Mouse (Mus musculus) macrophage (primary cell): ENCODE measurements around the gene Manbal. TPM values are rescaled to one million over a fixed set of nuclear protein-coding genes. Genes with fewer than 3 reads are reported as not detected.

Source experiments
- H3K27ac ChIP-seq: fragments of 350-480 bp; formaldehyde crosslinking; 2 replicates; pipeline ENCODE4 v1.9.0; 2021
- H3K36me3 ChIP-seq: fragments of 350-480 bp; formaldehyde crosslinking; 2 replicates; pipeline ENCODE4 v1.9.0; 2021; ENCODE audit errors: inconsistent target
- H3K4me3 ChIP-seq: fragments of 350-480 bp; formaldehyde crosslinking; 2 replicates; pipeline ENCODE4 v1.9.0; 2021; ENCODE audit errors: inconsistent target
- H3K79me2 ChIP-seq: fragments of 350-480 bp; formaldehyde crosslinking; 2 replicates; pipeline ENCODE4 v1.9.0; 2021; ENCODE audit errors: inconsistent target
- WGBS: methylation state at CpG from one replicate; pipeline ENCODE4 v1.1.7; 2026; ENCODE audit warnings: inconsistent platforms; ENCODE audit not compliant: missing documents; 5-methylcytosine and 5-hydroxymethylcytosine counted together
- polyA plus RNA-seq: library from polyadenylated mRNA; stranded (reverse); fragments of 250-400 nt; gene quantifications from 3 replicates; pipeline ENCODE4 v1.2.4, GENCODE M21; 2018; ENCODE audit warnings: inconsistent platforms
- total RNA-seq, 78 experiments: library from RNA; depleted of rRNA; stranded (reverse); fragments of 250-400 nt; gene quantifications; 1 replicate in 9 of 78; 2 replicates in 24 of 78; 3 replicates in 43 of 78; 4 replicates in 2 of 78; pipeline ENCODE4 v1.2.4; 2018; ENCODE audit warnings: inconsistent platforms in 56 of 78

Manbal gene
- total RNA-seq (2018; cell fraction: chromatin; rRNA removed): 10 to 100 TPM; 16.8 to 44.9 (median 22.6) TPM
- total RNA-seq (2018; cell fraction: cytosol; rRNA removed): 10 to 100 TPM; 44.2 to 70.6 (median 57.2) TPM
- 10 to 100 TPM; 18.9 to 49.5 (median 31.7) TPM for total RNA-seq (2018; cell fraction: nucleus; rRNA removed)
- polyA plus RNA-seq: 36.1 to 57.8 TPM (median 47.9 TPM) in 3 replicates

DNA sequence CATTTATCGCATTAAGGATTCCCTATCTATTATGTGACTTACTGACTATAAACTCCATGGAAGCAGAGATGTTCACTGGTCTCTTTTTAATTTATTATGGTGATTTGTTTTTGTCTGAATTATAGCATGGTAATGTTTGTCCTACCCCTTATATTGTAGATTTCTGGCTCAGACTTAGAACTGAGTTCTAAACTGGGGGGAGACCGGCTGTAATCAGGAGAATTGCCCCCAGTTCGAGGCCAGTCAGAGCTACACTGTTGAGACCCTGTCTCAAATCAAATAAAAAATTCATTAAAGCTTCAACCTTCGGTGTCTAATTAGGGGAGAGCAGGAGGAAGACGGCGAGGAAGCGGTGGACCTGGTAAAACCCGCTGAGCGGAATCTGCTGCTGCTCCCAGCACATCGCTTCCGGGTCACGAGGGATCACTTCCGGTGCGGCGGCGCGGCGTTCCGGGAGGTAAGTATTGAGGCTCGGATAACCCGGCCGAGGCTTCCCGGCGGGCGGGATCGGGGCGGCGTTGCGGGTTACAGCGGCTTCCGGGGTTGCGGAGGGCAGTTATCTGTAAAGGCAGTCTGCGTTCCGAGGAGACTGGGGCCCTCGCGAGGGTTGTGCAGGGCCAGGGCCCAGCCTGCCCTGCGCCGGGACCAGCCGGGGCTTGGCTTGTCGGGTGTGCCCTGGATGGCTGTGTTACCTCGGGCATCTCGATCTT is at the start of gene Manbal:
Manbal (plus strand) TSS at position 411 of the 710 bp plus-strand sequence.
- 4% methylated on average over 42 of the region's 42 CpGs for WGBS
- H3K4me3 ChIP-seq: peak within 1 kb of the TSS; percentile 90
- peaks cover 47% of the 10 kb centered on the region for H3K79me2 ChIP-seq
- peak within 1 kb of the TSS; percentile 91 for H3K27ac ChIP-seq
- H3K36me3 ChIP-seq: no peaks in the 10 kb centered on the region

GRCm38 (mm10) chr2:157320135-157320534 is 47.3 kb upstream of the Manbal start:
- H3K36me3 ChIP-seq: peaks cover 70% of the 10 kb centered on the region
- H3K79me2 ChIP-seq: no peaks in the 10 kb centered on the region
- H3K4me3 ChIP-seq: no peak overlapping the region
- no peak overlapping the region for H3K27ac ChIP-seq
- WGBS: 99% methylated on average over 8 of the region's 8 CpGs

GRCm38 (mm10) chr2:157320886-157321285 is 46.5 kb upstream of the Manbal start:
- WGBS: 90% methylated on average over 5 of the region's 5 CpGs
- Histone ChIP-seq H3K4me3 (no peak overlapping the region), H3K36me3 (peaks cover 62% of the 10 kb centered on the region)

DNA sequence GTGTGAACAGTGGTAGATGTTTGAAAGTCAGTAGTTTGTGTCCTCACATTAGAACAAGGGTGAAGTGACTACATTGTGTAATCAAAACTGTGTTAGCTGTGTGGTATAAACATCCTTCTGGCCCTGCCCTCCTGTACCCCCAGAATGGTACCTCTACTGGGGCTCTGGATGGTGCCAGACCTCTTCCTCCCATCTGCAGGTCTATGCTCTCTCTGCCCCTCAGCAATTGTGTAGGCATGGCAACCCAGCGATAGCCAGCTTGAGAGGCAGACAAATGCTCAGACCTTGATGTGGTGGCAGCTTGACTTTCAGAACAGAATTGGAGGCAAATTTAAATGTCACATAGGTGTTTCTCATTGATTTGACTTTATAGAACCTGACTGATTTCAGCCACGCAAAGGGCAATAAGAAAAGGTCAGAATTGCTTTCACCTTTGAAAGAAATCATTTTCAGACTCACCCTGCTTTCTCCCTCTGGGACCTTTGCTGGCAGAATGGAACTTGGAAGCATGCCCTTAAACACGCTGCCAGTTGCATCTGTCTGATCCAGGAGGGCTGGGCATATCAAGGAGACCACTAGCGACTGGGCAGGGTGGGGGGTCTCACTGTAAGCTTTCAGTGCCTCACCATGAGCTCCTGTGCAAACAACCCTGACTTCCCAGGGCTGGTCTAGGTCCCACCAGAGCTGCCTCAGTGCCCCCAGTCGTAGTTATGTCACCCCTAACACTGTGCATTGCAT is 45.2 kb upstream of the Manbal start:
- Histone ChIP-seq H3K27ac (no peak overlapping the region), H3K79me2 (no peaks in the 10 kb centered on the region), H3K36me3 (peaks cover 60% of the 10 kb centered on the region), H3K4me3 (no peak overlapping the region)
- WGBS: 95% methylated on average over 5 of the region's 5 CpGs

More at GRCm38 (mm10) chr2:157320886-157321285, 46.5 kb upstream of the Manbal start:
- Histone ChIP-seq H3K79me2 (no peaks in the 10 kb centered on the region), H3K27ac (no peak overlapping the region)

- 50% methylated on average over 2 of the region's 2 CpGs for WGBS
- H3K4me3 ChIP-seq: no peak overlapping the region
- H3K36me3 ChIP-seq: peaks cover 45% of the 10 kb centered on the region
- H3K27ac ChIP-seq: no peak overlapping the region
- no peaks in the 10 kb centered on the region for H3K79me2 ChIP-seq
Observed at GRCm38 (mm10) chr2:157325238-157325637, 42.2 kb upstream of the Manbal start.

DNA sequence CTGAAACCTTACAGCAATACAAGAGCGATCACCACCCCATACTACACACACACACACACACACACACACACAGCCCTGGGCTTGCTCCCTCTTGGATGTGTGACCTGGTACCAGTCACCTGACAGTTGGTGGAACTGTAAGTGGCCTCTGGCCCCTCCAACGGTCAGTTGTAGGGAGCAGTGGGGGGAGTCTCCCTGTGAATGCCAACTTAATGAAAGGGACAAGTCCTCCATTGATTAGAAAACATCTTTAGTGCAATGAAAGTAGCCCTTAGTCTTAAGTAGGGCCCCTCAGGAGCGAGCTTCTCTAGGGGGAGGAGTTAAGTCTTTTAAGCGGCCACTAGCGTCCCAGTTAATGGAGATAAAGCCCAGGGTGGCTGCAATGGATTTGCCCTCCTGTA is 39.3 kb upstream of the Manbal start:
- Histone ChIP-seq H3K79me2 (no peaks in the 10 kb centered on the region), H3K4me3 (no peak overlapping the region), H3K27ac (no peak overlapping the region), H3K36me3 (peaks cover 18% of the 10 kb centered on the region; the same call in 1 of the 2 replicates)
- 94% methylated on average over 5 of the region's 5 CpGs for WGBS

DNA sequence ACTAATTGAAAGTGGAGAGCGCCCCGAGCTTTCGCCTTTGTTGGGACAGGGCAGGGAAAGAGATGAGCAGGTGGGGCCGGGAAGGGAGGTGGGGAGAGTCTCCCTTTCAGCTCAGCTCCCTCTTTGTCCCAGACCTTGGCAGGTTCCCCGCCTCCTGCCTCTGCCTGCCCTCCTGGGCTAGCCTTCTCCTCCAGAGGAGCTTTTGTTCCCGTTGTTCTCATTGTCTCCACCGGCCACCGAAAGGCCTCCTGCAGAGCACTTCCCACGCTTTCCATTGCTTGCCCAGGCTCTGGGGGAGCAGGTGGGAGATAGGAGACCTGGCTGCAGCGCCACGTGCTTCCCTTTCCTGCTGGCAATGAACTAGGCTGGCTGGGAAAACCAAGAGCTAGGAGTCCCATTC is 38.8 kb upstream of the Manbal start:
- no peak overlapping the region for H3K4me3 ChIP-seq
- H3K27ac ChIP-seq: no peak overlapping the region
- no peaks in the 10 kb centered on the region for H3K79me2 ChIP-seq
- 93% methylated on average over 10 of the region's 11 CpGs for WGBS
- peaks cover 16% of the 10 kb centered on the region; the same call in 1 of the 2 replicates for H3K36me3 ChIP-seq

- WGBS: 97% methylated on average over 5 of the region's 5 CpGs
- Histone ChIP-seq H3K4me3 (no peak overlapping the region), H3K79me2 (no peaks in the 10 kb centered on the region), H3K27ac (no peak overlapping the region), H3K36me3 (peaks cover 5% of the 10 kb centered on the region; the same call in 1 of the 2 replicates)
Observed at GRCm38 (mm10) chr2:157332059-157332458, 35.3 kb upstream of the Manbal start.

DNA sequence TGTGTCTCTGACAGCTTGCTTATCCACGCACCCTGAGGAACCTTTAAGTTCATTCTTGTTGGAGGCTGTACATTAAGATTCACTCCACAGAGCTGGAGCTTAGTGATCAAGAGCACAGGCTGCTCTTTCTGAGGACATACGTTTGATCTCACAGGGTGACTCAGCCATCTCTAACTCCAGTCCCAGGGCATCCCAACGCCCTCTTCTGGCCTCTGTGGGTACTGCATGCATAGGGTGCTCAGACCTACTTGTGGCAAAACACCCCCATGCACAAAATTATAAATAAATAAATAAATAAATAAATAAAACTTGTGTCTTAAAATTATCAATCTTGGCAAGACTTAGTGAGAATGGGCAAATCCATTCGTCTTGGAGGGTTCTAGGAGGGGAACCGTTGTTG is 28.7 kb upstream of the Manbal start:
- 35% methylated on average over 5 of the region's 5 CpGs for WGBS
- H3K27ac ChIP-seq: no peak overlapping the region
- H3K36me3 ChIP-seq: no peaks in the 10 kb centered on the region
- H3K79me2 ChIP-seq: no peaks in the 10 kb centered on the region
- H3K4me3 ChIP-seq: no peak overlapping the region

DNA sequence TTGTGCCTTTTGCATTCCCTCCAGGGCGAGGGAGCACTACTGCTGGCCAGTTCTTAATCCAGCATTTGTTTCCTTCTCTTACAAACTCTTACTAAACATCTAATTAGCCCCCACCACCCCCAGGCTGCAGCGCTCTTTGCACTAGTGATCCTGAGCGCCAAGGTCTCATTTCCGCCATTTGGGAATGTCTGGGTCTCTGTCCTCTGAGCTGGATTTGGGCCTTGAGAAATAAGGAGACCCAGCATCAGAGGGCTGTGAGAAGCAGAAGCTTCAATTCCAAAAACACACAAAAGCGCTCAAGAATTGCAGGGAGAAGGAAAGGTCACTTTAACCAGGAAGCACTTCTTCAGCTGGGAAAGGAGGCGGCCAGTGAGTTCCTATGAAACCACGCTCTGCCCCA is 27.9 kb upstream of the Manbal start:
- Histone ChIP-seq H3K27ac (no peak overlapping the region), H3K79me2 (no peaks in the 10 kb centered on the region), H3K36me3 (no peaks in the 10 kb centered on the region), H3K4me3 (no peak overlapping the region)
- 84% methylated on average over 7 of the region's 7 CpGs for WGBS

DNA sequence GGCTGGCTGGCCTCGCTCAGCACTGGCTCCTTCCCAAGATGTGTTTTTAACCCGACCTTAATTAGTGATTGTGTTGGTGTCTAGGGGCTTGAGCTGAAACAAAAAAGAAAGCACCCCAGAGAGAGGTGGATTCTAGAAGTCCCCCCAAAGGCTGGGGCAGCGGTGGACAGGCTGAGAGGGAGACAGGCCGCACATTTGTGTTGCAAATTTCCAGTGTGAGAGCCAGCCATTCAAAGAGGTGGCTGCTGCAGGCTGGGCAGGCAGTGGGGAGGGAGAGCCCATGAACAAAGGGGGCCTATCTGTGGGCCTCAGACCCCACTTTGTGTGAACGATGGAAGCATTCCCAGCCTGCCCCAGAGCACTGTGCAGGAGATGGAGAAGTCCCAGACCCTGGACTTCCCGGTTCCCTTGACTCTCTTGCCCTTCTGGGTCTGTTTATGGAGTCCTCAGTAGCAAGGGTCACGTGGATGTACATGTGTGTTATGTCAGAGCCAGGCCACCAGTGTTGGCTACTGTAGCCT is 27.1 kb upstream of the Manbal start:
- no peak overlapping the region for H3K4me3 ChIP-seq
- no peaks in the 10 kb centered on the region for H3K36me3 ChIP-seq
- WGBS: 67% methylated on average over 7 of the region's 7 CpGs
- no peaks in the 10 kb centered on the region for H3K79me2 ChIP-seq
- no peak overlapping the region for H3K27ac ChIP-seq

DNA sequence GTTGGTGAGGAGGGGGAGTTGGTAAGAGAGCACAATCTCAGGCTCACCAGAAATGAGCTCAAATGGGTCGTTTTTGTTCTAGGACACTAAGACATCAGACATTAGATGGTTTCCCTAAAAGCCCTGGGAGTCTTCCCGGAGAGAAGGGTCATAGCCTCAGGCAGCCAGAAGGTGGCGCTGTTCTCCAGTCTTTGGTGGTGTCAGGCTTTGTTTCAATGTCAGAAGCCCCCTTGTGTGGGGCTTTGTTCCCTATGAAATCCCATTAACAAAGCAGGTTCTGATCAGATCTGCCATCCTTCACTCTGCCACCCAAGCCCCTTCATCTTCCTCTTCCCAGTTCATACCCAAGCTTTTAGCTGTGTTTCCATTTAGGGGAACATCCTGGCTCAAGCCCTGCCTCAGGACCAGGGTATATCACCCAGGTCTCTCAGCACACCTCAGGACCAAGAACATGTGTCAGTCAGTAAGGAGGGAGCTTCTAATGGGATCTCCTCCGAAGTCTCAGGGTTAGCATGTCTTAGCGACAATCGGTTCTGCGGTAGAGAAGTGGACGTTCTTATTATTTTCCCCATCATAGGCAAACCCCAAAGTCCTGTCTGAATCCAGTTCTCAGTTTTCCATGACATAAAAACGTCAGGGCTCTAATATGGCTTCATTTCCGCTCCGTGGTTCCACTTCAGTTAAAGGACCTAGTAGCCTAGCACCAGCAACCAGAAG is 25.7 kb upstream of the Manbal start:
- Histone ChIP-seq H3K36me3 (no peaks in the 10 kb centered on the region), H3K4me3 (no peak overlapping the region), H3K79me2 (no peaks in the 10 kb centered on the region), H3K27ac (no peak overlapping the region)
- 61% methylated on average over 11 of the region's 11 CpGs for WGBS

- no peaks in the 10 kb centered on the region for H3K36me3 ChIP-seq
- no peak overlapping the region for H3K4me3 ChIP-seq
- H3K79me2 ChIP-seq: no peaks in the 10 kb centered on the region
- WGBS: 88% methylated on average over 5 of the region's 5 CpGs
- H3K27ac ChIP-seq: no peak overlapping the region
Observed at GRCm38 (mm10) chr2:157342328-157342926, 25.0 kb upstream of the Manbal start.

DNA sequence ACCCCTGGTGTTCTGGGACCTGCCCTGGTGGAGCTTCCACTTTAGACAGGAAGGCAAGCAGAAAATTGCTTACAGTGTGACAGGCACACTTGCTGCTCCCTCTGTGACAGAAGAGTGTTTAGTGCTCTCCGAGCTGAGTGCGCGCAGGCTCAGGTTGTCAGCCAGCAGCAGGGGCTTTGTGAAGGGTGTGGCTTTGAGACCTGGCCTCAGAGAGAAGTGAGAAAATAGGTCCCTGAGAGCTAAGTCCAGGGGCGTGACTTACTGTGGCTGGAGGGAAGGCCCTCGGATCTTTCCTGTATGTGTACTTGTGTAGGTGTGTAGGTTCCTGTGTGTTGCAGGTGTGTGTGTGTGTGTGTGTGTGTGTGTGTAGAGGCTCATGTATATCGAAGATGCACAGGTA is 24.1 kb upstream of the Manbal start:
- H3K4me3 ChIP-seq: no peak overlapping the region
- 87% methylated on average over 6 of the region's 6 CpGs for WGBS
- no peaks in the 10 kb centered on the region for H3K36me3 ChIP-seq

More for the DNA sequence above, 24.1 kb upstream of the Manbal start:
- Histone ChIP-seq H3K79me2 (no peaks in the 10 kb centered on the region), H3K27ac (no peak overlapping the region)
